Mouse (Mus musculus) C2C12 (cell line): ENCODE measurements around the gene Epn2. TPM values are rescaled to one million over a fixed set of nuclear protein-coding genes. Genes with fewer than 3 reads are reported as not detected.

Source experiments
- H3K27me3 ChIP-seq: one replicate; pipeline ENCODE4 v1.6.1; 2011; ENCODE audit not compliant: control insufficient read depth, insufficient read depth, insufficient read length
- H3K36me3 ChIP-seq: one replicate; pipeline ENCODE4 v1.6.1; 2011; ENCODE audit not compliant: control insufficient read depth, insufficient read depth
- H3K4me3 ChIP-seq: one replicate; pipeline ENCODE4 v1.5.1; 2011; ENCODE audit warnings: mild to moderate bottlenecking, control low read depth; ENCODE audit not compliant: poor library complexity, insufficient read depth, severe bottlenecking
- H3K79me2 ChIP-seq: one replicate; pipeline ENCODE4 v1.6.1; 2011; ENCODE audit not compliant: control insufficient read depth, insufficient read depth
- H3K79me3 ChIP-seq: one replicate; pipeline ENCODE4 v1.6.1; 2011; ENCODE audit warnings: low read depth, control low read depth
- H3ac ChIP-seq: one replicate; pipeline ENCODE3; 2011; ENCODE audit warnings: low read depth; ENCODE audit not compliant: control insufficient read depth, insufficient read length
- CEBPB ChIP-seq: IDR thresholded peaks from one replicate; pipeline ENCODE4 v1.6.1; 2011; ENCODE audit warnings: low read depth, mild to moderate bottlenecking, control low read depth, moderate library complexity
- CTCF ChIP-seq: IDR thresholded peaks from one replicate; pipeline ENCODE4 v1.5.1; 2011; ENCODE audit not compliant: control insufficient read depth, insufficient read depth, insufficient read length
- FOSL1 ChIP-seq: IDR thresholded peaks from one replicate; pipeline ENCODE4 v1.8.0; 2011; ENCODE audit warnings: mild to moderate bottlenecking, low read length; ENCODE audit not compliant: poor library complexity, insufficient read depth, severe bottlenecking
- MAX ChIP-seq: IDR thresholded peaks from one replicate; pipeline ENCODE4 v1.6.1; 2011; ENCODE audit warnings: mild to moderate bottlenecking, control low read depth
- MYOD1 ChIP-seq: IDR thresholded peaks from one replicate; pipeline ENCODE4 v1.6.1; 2011; ENCODE audit warnings: low read depth; ENCODE audit not compliant: control insufficient read depth, insufficient read length
- MYOG ChIP-seq: IDR thresholded peaks from one replicate; pipeline ENCODE4 v1.6.1; 2011; ENCODE audit not compliant: control insufficient read depth, insufficient read length; ENCODE audit errors: extremely low read depth
- USF1 ChIP-seq: IDR thresholded peaks from one replicate; pipeline ENCODE4 v1.6.1; 2011; ENCODE audit warnings: low read depth, mild to moderate bottlenecking, control low read depth, moderate library complexity
- polyA plus RNA-seq: library from polyadenylated mRNA; unstranded; fragments of >200 nt; fragmentation: generic; extraction: Trizol; gene quantifications from one replicate; pipeline ENCODE4 v1.2.1, GENCODE M21; 2012; ENCODE audit warnings: missing spikeins

The Epn2 gene
- polyA plus RNA-seq, 1 experiment: 21.1 TPM

DNA sequence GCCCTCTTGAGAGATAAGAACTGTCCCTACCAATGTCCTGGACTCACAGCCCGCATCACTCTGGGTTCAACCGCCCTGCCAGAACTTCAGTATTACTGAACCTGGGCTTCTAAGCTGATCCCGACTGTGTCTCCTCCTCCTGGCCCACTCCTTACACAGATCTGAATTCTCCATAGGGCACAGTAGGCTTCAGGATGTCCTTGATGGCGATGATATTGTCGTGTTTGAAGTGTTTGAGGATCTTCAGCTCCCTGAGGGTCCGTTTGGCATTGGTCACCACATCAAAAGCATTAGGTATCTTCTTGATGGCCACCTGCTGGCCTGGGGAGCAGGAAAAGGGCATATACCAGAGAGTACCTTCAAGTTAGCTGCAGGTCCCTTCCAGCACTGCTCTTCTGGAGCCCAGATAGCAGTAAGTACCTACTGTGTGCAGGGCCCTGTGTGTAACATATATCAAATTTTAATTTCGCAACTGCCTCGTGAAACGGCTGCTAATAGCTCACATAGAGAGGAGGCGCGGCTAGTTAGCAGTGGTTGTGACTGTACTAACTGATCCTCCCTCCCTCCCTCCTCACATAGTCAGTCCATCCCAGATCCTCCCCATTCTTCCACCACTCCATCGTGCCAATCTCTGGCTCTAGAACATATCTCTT is 86.6 kb downstream of the Epn2 start:
- TF ChIP-seq CEBPB: peak; percentile 10
- no peak for TF ChIP-seq FOSL1
- no peak for TF ChIP-seq MYOD1
- Histone ChIP-seq H3K79me3 (peaks cover 25% of the 10 kb centered on the region), H3K27me3 (no peaks in the 10 kb centered on the region), H3K36me3 (peaks cover 49% of the 10 kb centered on the region), H3K79me2 (peaks cover 41% of the 10 kb centered on the region), H3ac (no peak overlapping the region), H3K4me3 (peak overlapping the region; percentile 94)

GRCm38 (mm10) chr11:61490944-61491520 is 88.5 kb downstream of the Epn2 start:
- Histone ChIP-seq H3K36me3 (peaks cover 49% of the 10 kb centered on the region), H3K4me3 (no peak overlapping the region)
- TF ChIP-seq USF1 (no peak), CTCF (no peak), MYOD1 (no peak), MAX (no peak), MYOG (no peak), CEBPB (no peak), FOSL1 (no peak)

DNA sequence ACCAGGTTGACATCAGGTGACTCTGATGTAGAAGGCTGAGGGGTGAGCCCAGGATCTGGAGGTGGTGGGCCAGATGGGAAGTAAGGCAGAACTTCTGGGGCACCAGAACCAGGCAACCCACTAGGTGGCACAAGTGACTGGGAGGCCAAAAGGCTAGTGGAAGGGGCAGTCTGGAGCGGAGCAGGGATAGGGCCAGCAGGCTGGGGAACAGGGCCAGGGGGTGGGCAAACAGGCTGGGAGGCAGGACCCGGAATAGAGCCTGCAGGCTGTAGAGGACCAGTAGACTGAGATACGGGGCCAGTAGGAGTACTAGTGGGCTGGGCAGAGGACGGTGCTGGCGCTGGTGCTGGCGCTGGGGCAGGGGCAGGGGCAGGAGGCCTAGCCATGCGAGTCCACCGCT is 89.6 kb downstream of the Epn2 start:
- TF ChIP-seq USF1 (no peak), CEBPB (no peak), MYOD1 (no peak), MYOG (no peak), MAX (no peak), FOSL1 (no peak), CTCF (no peak)
- Histone ChIP-seq H3K79me3 (peaks cover 25% of the 10 kb centered on the region), H3ac (no peak overlapping the region), H3K4me3 (no peak overlapping the region), H3K79me2 (peaks cover 41% of the 10 kb centered on the region), H3K27me3 (no peaks in the 10 kb centered on the region), H3K36me3 (peaks cover 49% of the 10 kb centered on the region)

More at GRCm38 (mm10) chr11:61490944-61491520, 88.5 kb downstream of the Epn2 start:
- H3K79me2 ChIP-seq: peaks cover 41% of the 10 kb centered on the region
- H3K27me3 ChIP-seq: no peaks in the 10 kb centered on the region
- no peak overlapping the region for H3ac ChIP-seq
- peaks cover 25% of the 10 kb centered on the region for H3K79me3 ChIP-seq

GRCm38 (mm10) chr11:61489085-61489484 is 90.4 kb downstream of the Epn2 start:
- H3K36me3 ChIP-seq: peaks cover 49% of the 10 kb centered on the region
- no peaks in the 10 kb centered on the region for H3K27me3 ChIP-seq
- H3K79me2 ChIP-seq: peaks cover 41% of the 10 kb centered on the region
- TF ChIP-seq USF1 (no peak), FOSL1 (no peak), MAX (no peak), MYOG (no peak), CEBPB (no peak), CTCF (no peak)
- H3ac ChIP-seq: no peak overlapping the region
- no peak overlapping the region for H3K4me3 ChIP-seq
- peaks cover 25% of the 10 kb centered on the region for H3K79me3 ChIP-seq

- Histone ChIP-seq H3K79me3 (peaks cover 17% of the 10 kb centered on the region), H3K79me2 (peaks cover 32% of the 10 kb centered on the region), H3K27me3 (no peaks in the 10 kb centered on the region), H3ac (no peak overlapping the region), H3K36me3 (peaks cover 49% of the 10 kb centered on the region), H3K4me3 (no peak overlapping the region)
- TF ChIP-seq FOSL1 (no peak), CTCF (no peak), CEBPB (no peak), MAX (no peak), MYOD1 (no peak), USF1 (no peak), MYOG (no peak)
Observed at GRCm38 (mm10) chr11:61487936-61488335, 91.6 kb downstream of the Epn2 start.

DNA sequence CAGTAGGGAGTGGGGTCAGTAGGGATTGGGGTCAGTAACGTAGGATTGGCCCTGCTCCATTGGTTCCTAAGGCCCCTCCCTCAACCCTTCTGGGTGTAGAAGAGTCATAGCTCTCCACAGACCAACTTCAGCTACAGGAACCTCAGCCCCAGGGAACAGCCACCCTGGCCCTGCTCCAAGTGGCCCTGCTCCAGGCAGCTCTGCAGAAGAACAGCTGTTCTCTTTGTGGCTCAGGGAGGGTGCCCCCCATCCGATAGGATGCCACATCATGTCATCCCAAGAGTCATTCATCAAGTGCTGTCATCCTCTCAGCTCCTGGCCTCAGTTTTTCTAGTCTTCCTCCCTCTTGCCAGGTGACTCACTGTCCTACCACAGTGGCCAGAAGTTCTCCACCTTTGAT is 92.1 kb downstream of the Epn2 start:
- TF ChIP-seq CEBPB (no peak), FOSL1 (no peak), MYOD1 (peak; percentile 91), CTCF (no peak)
- Histone ChIP-seq H3K36me3 (peaks cover 46% of the 10 kb centered on the region), H3K27me3 (no peaks in the 10 kb centered on the region), H3K79me2 (peaks cover 27% of the 10 kb centered on the region), H3K4me3 (no peak overlapping the region), H3K79me3 (peaks cover 12% of the 10 kb centered on the region), H3ac (no peak overlapping the region)
